In the genomic region with DNA sequence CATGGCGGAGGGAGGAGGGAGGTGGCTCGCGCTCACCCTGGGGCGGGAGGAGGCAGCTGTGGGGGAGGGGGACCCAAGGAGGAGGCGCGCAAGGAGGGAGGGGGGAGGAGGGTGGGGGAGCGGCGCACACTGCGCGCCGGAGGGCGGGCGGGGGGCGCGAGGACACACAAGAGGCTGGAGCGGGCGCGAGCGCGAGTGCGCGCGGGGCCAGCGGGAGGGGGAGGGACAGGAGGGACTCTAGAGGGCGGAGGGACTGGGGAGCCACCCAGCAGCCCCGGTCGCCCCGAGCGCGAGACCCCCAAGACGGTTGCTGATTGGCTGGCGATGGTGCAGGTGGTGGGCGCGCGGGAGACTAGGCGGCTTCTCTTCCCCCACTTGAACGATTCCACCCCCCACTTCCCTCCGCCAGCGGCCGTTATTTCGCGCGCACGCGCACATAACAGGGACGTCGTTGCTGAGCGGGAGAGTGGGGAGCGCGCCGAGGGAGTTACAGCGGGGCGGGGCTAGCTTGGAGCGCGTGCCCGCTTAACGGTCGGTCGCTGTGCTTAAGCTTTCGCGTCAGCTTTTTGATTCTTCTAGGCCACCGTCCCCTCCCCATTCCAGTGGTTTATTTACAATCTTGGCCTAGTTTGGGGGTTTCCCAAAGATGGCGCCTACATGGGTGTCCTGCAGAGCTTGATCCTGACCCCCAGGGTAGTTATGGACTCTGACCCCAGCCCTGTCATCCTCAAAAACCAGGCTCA, we compare ENCODE assay signal across 8 mouse cellular contexts. TPM values are rescaled to one million over a fixed set of nuclear protein-coding genes. Genes with fewer than 3 reads are reported as not detected.
DNase-seq lines count a peak whose midpoint lies in the region; ATAC-seq and TF ChIP-seq lines count a peak whose summit lies in the region.

Gene Maz (minus strand): TSS at position 54 of the 743 bp plus-strand sequence.

- peak within 1 kb of the TSS; percentile 99 for H3K27ac ChIP-seq in cortical plate, adult 2 months (ENCODE audit: insufficient read depth, low read length)

- peaks cover 8% of the 10 kb centered on the region for H3K4me1 ChIP-seq in cortical plate, adult 2 months (ENCODE audit: control insufficient read depth, insufficient read depth, low read length)
- H3K4me1 ChIP-seq in megakaryocyte, embryonic 14.5 days = peaks cover 82% of the 10 kb centered on the region

- no peaks in the 10 kb centered on the region for H3K9me3 ChIP-seq in megakaryocyte, embryonic 14.5 days

- no peaks in the 10 kb centered on the region for H3K27me3 ChIP-seq in megakaryocyte, embryonic 14.5 days (replicated peaks)

- DNase-seq in gastrocnemius, adult 8-10 months (ENCODE audit: low spot score in 2 of 2) = peak; percentile 99
- DNase-seq in hindlimb bud, embryonic 11.5 days (ENCODE audit: extremely low spot score, low read depth, low spot score) = peak; percentile 93
- DNase-seq in left cerebral cortex, adult 8-10 months (ENCODE audit: low spot score in 2 of 2) = peak; percentile 99
- peak; percentile 100 for DNase-seq in right cerebral cortex, postnatal 10 days (ENCODE audit: low spot score in 2 of 2)
- peak; percentile 98 for DNase-seq in urinary bladder, postnatal 25 days (ENCODE audit: low spot score)

- peaks cover 70% of the 10 kb centered on the region for H3K36me3 ChIP-seq in megakaryocyte, embryonic 14.5 days (replicated peaks; ENCODE audit: low read length)

- peak within 1 kb of the TSS; percentile 60 for H3K4me3 ChIP-seq in cortical plate, adult 2 months (ENCODE audit: insufficient read depth, low read length)
- H3K4me3 ChIP-seq in megakaryocyte, embryonic 14.5 days (replicated peaks) = peak within 1 kb of the TSS; percentile 96

- peak; percentile 64 for ATAC-seq in activated CD4-positive, CD25-positive, alpha-beta regulatory T cell, adult 4 months

- TF ChIP-seq CTCF in cortical plate, adult 2 months (IDR thresholded peaks at IDR 0.05; ENCODE audit: extremely low read depth, insufficient read depth, low read length) = no peak

- peak; percentile 77; the same call in 1 of the 2 replicates for TF ChIP-seq POLR2A in cortical plate, adult 2 months (IDR thresholded peaks at IDR 0.05; ENCODE audit: extremely low read depth, insufficient read depth, low read length)

RNA-seq across cellular contexts. Expression of gene Maz, which starts in this region (rescaled TPM):
- 10 to 100 TPM; 19.0 to 19.1 TPM for polyA plus RNA-seq in activated CD4-positive, CD25-positive, alpha-beta regulatory T cell, adult 4 months (2017; shearing (Covaris generic))
- 157 and 173 TPM in 2 replicates for polyA plus RNA-seq in cortical plate, adult 2 months (2012; rRNA removed)
- total RNA-seq in gastrocnemius, adult 8-10 months (2022) = 10 to 100 TPM; 67.1 to 73.4 (median 72.5) TPM
- total RNA-seq in left cerebral cortex, adult 8-10 months (2022) = 100 to 1,000 TPM; 167 to 197 (median 191) TPM
- polyA plus RNA-seq in megakaryocyte, embryonic 14.5 days (2012; ENCODE audit: insufficient read depth, low replicate concordance) = 324 and 1,017 TPM in 2 replicates

Comparison
In these comparisons a context has a peak if more than half of its experiments do, and no peak if none do; other contexts are left out.
1. Peak in every context shown above with its lines: DNase-seq, ATAC-seq, H3K4me3 ChIP-seq and H3K27ac ChIP-seq.